Mouse (Mus musculus) naive thymus-derived CD4-positive, alpha-beta T cell, adult 2 months (primary cell): ENCODE data around the gene Rab3ip.

Source experiments
- DNase-seq: peaks from one replicate; pipeline ENCODE4 v3.0.0-alpha.2; 2011; ENCODE audit warnings: low read depth

Rab3ip gene

DNA sequence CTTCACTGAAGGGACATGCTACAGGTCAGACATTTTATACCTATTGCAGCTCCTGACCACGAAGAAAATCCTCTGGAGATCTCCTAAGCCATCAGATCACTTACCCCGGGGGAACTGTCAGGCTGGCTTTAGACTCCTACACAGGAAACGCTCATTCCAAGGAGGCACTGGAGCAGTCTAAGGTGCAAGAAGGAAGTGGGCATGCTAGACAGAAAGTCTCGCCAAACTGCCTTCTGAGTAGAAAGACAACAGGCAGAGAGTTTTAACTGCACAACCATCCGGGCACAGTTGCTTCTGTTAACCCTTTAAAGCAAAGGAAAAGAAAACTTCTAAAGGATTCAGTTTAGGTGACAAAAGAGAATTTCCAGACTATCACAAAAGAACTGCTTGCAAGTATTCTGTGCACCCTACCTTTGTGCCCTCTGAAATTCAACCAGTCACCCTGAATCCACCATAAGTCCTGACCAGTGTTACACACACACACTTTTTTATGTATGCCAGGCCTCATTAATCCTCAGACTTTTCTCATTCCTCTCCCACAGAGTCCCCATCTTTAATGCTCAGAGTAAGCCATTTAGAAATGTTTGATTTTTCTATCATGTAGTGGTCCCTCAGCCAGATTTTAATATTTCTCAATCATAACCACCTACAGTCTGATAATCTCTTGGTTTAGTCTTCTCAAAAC is 7.4 kb upstream of the Rab3ip start:
- no peak for DNase-seq

DNA sequence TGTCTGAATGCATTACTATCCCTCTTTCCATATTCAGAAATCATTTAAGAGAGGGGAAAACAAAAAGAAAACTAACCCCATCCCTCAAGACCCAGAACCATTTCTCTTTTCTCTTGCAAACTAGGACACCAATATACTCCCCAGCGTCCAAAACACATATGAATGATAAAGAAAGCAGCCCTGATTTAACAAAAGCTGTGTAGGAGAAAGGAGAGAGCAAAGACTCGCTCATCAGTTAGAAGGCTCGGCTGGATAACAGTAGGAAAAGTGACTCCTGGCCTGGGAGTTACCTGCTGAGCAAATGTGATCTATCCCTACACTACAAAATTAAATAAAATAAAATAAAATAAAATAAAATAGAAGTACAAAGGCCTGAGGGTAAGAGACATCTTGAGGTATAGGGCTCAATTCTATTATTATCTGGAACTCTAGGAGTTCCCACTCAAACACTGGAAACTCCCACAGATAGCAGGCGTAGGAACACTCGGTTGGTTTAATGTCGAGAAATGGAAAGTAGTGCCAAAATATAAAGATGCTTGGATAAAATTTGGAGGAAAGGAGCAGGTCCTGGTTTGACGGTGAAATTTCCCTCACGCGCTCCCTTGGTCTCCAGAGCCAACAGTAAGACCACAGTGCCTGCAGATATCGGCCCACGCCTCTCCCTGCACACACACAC is 6.1 kb upstream of the Rab3ip start:
- DNase-seq = no peak

DNA sequence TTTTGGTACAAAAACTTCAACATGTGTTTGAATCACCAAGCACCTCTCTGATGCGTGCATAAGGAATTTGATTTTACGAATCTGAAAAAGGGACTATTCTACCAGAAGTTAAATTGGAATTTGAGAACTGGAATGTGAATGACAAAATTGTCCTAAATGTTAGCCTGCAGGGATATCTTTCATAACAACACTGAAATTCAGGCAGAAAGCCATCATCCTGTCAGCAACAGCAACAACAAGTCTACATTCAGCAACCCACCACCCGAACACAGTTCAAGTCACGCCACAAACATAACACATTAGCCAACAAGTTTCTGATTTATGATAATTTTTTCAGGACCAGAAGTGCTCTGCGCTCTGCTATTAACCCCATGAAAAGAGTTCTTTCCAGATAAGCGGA is 4.6 kb upstream of the Rab3ip start:
- DNase-seq = no peak

DNA sequence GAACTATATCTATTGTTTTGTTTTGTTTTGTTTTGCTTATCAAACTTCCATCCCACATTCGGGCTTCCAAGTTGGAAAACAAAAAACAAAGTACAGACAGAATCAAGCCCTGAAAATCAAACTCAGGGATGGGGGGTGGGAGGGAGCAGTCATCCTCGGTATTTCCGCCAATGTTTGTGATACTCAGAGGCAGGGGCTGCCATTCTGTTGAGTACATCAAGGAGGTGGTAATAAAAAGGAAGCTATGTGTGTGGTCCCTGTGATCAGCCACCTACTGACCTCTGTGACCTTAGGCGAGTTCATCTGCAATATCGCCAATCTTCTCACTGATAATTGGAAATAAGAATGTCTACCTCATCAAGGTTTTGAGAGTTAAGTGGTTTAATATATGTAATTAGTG is 317 bp upstream of the Rab3ip start:
- DNase-seq = no peak

DNA sequence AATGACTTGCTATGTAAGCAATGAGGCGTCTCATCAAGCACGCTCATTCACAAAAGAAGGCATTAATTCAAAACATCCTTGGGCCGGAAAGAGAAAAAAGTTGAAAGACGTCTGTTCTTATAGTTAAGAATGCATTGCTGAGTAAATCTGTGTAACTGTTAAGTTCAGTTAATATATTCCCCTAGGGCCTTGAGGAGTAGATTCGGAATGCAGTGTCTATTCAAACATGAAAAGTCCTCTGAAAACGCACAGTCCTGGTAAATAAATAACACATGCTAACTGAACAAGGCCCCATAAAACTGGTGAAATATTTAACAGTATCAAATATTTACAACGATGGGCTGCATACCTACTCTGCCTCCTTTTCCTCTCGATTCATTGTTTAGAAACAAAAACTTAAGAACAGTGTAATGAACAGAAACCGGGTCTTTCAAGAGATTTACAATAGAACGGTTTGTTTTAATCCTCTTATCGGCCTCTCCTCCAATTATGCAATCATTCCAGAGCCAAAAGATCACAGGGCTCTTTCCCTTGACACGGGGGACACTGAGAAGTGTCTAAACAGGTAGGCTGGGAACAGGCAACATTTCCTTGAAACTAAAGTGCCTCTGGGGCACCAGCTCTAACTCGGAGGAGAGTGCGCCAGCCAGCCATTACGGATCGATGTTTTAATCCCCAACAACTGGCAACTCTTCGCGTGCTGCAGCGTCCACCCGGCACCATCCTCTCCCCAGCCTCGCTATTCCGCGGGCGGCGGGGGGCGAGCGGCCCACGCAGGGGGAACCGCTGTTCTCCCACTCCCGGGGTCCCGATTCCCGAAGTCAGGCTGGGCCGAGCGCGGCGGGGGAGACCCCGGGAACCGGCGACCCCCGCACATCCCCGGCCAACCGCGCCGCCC is 1.2 kb downstream of the Rab3ip start:
- peak; percentile 68 for DNase-seq

DNA sequence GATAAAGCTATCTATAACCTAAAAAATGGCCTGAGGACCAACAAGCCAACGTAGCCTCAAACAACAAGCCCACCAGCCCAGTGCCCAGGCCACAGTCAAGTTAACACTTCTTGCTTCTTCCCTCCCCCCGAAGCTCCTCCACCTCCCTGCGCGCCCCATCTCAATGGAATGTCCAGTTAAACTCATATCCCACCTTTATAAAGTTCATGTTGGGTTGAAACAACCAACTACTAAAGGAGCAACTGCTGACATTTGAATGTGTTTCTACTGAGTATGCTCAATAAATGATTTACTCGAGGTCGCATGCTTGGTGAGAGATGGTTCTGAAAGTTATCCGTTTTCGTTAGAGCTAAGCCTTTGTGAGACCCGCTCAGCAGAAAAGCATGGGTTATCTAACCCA is 2.2 kb downstream of the Rab3ip start:
- DNase-seq = peak; percentile 15

DNA sequence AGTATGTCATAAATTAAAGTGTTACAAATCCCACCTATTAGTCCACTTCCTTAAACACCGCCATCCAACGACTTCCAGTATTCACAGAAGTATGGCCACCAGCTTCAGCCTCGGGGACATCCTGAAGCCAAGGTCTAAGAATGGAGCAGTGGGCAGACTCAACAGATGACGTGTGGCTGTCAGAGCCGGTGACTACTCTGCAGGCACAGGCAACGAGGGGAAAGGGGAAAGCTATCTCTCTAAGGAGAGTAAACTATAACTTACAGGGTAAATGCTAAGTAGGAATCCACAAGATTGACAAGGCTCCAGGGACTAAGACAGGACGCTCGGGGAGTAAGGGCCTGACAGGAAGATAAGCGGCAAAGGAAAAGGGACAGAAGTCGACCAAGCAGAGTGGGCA is 5.6 kb downstream of the Rab3ip start:
- peak; percentile 12 for DNase-seq

DNA sequence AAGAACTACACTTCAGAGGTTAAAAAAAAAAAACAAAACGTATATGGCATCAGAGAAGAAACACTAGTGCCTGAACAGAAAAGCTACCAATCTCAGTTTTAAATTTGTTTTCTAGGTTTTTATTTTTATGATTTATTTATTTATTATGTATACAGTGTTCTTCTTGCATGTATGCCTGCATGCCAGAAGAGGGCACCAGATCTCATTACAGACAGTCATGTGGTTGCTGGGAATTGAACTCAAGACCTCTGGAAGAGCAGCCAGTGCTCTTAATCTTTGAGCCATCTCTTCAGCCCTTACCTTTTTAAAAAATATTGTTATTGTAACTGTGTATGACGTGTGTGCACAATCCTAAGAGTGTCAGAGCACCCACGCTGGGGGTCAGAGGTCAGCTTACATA is 6.4 kb downstream of the Rab3ip start:
- DNase-seq = peak; percentile 43

DNA sequence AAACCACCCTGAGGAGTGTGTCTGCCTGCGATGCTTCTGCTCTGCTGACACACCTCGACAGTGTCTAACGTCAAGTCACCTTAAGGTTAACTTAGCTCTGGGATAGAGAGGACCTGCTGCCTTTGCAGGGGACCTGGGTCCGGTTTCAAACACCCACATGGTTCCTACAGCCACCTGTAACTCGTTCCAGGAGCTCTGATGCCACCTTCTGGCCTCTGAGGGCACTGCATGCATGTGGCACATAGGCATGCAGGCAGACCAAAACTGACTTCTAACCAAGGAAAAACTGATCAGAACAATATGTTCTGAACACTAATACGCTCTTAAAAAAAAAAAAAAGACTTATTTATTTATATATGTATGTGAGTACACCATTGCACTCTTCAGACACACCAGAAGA is 7.5 kb downstream of the Rab3ip start:
- DNase-seq = peak; percentile 70

DNA sequence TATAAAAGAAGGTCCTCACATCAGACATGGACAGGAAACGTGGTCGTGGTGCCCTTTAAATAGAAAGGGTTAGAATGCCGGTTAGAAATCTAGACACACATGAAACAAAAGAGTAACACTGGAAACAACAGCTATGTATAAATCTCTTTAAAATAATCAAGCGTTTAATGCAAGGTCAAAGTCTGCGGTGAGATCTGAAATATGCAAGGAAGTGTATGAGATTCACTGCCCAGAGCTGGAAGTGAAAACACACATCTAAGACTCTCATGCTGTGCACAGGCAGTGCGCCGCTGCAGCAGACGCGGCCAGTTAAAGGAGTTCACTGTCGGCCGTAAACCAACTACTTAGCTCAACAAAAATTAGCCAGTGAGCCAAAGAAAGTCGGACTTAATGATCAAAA is 15.5 kb downstream of the Rab3ip start:
- peak; percentile 64 for DNase-seq

DNA sequence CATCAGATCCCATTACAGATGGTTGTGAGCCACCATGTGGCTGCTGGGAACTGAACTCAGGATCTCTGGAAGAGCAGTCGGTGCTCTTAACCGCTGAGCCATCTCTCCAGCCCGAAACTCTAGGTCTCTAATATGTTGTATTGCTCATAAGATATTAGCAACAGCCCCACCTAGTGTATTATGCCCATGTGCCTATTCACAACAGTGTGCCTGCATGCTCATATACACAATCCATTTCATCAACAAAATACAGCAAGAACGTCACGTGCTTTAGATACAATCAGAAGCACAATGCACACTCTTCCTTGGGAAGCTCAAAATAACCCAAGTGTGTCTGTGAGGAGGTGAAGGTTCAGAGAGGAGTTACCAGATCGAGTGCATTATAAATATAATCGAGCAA is 16.8 kb downstream of the Rab3ip start:
- DNase-seq = peak; percentile 53

DNA sequence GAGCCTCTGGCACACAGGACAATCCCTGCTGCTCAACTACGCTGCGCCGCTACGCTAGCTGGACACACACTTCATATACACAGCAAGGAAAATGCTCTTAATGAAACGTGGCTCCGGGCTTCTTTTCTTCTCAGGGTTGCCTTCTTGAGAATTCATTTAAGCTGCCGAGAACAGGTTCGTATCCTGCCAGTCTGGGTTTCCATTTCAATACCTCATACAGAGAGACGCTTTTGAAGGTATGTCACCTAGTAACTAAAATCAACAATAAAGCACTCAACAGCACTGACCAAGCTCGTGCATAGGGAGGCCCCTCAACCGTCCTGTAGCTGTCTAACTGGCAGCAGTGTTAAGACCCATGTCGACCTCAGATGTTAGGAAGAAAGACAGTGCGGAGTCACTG is 18.2 kb downstream of the Rab3ip start:
- peak; percentile 57 for DNase-seq

DNA sequence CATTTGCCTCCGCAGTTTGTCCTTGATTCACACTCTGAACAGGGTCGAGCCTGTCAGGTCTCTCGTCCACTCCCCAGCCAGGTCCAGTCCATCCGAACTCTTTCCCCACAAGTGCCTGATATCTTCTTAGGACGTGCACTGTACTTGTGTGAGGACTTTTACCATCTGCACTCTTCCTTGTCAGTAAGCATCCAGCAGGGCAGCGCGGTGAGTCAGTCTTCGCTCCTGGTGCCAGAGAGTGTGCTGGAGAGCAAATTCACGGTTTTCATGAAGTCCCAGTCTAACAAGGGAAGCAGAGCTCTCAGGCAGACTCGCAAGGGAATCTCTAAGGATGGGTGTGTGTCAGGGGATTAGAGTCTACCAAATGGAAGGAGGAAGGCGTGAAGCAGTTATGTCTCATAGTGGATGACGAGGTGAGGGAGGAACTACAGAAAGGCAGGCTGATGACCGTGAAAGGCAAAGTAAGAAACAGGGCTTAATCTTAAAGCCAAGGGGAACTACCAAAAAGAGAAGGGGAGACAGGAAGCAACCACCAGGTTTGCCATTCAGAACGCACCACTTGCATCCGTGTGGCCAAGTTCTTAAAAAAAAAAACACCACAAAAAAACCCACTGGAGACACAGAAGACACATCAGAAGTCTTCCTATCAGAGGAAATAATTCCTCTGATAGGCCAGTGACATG is 18.9 kb downstream of the Rab3ip start:
- peak; percentile 69 for DNase-seq

DNA sequence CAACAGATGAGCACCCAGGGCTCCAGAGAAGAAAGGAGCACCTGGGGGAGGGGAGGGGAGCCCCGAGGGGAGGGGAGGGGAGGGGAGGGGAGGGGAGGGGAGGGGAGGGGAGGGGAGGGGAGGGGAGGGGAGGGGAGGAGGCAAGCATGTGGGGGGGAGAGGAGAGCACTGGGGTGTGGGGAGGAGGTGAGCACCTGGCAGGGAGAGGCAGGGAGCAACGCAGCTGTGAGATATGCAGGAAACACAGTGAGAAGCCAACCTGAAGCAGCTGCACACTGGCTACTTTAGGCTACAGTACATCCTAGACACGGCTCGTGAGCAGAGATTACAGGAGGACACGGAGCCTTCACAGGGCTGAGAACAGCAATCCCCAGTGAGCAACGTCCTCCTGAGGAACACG is 19.6 kb downstream of the Rab3ip start:
- DNase-seq = peak; percentile 73

DNA sequence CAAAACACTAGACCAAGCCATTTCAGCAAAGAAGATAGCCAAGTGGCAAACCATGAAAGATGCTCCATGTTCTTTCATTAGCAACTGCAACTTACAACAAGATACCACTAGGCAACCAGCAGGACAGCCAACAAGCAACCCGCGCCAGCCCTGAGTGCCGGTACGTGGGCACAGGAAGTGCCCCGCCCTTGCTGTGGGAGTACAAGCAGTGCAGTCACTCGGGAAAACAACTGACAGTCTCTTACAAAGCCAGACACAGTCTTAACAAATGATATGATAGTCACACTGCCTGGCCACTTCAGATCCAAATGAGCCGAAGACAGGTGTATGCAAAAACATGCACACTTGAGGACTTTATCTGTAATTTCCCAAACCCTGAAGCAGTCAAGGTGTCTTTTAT is 20.1 kb downstream of the Rab3ip start:
- DNase-seq = peak; percentile 86

DNA sequence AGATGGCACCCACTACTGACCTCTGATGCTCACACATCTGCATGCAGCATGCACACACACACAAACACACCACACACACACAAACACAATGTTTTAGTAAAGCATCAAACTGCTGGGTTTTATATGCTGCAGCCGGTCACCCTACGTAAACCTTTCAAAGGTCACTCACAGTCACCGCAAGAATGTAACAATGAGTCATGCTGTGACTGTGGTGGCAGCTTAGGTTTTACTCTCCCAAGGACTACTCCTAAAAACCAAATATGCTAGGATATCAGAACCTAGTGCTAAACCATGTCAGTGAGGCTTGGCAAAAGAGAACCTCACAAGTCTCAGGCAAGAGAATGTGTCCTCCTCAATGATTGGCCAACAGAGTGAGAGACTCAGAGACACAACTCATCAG is 21.7 kb downstream of the Rab3ip start:
- no peak for DNase-seq

DNA sequence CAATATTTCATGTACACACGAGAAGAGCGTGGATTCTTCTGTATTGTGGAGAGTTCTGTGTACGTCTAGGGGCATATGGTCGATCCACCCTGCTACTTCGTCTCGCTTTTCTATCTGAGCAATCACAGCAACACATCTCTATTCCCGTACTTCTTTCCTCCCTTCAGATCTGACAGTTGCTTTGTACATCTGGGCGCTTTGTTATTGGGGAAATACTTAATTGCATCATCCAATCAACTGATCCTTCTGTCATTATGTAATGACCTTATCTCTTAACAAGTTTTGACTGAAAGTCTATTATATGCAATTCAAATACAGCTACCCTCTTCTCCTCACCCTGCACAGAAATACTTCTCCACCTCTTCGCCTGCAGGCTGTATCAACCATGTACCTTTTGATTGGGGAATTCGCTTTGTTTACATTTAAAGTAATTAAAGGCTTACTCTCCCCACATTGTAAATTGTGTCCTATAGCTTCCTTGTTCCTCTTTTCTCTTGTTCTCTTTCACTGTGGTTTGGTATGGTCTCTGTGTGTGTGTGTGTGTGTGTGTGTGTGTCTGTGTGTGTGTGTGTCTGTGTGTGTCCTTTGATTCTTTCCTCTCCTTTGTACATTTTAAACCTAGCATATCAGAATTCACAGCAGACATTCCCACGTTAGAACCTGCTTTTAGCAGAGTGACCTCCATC is 24.0 kb downstream of the Rab3ip start:
- no peak for DNase-seq

DNA sequence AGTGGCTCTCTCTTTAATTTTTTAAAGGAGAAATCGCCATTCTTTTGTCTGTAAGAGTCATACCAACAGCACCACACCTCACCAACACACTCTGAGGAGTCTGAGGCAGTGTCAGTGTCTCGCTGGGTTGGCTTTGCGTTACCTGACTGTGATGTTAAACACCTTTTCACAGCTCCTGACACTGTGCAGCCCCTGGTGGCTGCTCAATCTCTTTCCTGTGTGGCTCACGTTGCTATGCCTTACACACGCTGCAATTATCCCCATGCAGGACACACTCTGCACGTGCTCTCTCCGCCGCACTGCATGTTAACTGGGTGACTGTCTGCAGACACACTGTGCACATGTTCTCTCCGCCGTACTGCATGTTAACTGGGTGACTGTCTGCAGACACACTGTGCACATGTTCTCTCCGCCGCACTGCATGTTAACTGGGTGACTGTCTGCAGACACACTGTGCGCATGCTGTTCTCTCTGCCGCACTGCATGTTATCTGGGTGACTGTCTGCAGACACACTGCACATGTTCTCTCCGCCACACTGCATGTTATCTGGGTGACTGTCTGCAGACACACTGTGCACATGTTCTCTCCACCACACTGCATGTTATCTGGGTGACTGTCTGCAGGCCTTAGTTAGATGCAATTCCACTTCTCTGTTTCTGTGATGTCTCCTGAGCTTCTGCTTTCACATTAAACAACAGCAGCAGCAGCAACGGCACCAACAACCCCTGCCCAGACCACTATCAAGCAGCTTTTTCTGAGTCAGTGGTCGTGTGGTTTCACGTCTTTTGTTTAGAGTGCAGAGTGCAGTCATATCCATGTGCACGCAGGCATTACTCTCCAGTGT is 26.7 kb downstream of the Rab3ip start:
- DNase-seq = peak; percentile 63

DNA sequence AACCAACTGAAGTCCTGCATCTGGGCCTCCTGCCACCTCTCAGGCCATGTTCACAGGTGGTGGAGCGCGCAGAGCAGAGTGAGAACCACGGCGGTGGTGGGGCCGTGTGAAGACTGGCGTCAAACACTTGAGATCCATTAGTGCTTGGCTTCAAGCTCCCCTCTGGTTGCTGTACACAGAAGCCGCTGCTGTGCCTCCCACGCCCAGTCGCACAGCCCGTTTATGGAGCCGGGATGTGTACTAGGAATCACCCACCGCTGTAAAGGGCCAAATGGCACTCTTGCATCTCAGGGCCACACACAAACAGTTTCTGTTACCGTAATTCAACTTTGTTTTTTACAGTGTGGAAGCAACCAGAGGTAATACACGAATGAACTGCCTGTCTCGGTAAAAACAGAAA is 28.4 kb downstream of the Rab3ip start:
- peak; percentile 42 for DNase-seq

DNA sequence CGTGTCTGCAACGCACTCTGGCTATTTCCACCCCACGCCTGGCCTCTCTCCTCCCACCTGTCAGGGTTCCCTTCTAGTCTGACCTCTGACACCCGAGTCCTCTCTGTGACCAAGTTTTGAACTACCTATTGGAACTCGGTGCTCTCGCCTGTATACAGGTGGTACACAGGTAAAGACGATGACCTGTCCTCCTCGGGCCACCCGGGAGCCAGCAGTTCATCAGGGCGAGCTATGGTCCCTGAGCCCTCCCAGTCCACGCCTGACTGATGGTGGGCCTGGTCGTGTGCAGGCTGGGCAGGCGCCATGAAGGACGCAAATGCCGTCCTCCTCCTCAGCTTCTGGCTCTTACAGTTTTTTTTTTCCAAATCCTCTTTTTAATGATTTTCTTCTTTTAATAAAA is 29.2 kb downstream of the Rab3ip start:
- no peak for DNase-seq

DNA sequence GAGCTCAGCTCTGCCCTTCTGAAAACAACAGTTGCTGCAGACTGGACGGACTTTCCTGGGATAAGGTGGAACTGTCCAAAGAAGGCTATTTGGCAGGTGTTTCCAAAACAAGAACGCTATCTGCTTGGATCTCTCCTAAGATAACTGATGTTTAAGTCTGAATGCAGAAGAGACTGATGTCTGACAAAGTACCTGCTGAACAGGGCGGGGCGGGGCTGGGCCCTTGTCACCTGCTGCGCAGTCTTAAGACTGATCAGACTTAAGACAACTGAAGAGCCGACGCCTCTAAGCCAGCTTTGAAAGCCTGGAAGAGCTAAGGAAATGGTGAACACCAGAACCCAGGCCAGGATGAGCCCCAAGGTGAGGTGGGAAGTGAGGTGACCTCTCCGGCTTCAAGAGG is 29.9 kb downstream of the Rab3ip start:
- peak; percentile 45 for DNase-seq
